Mouse (Mus musculus): ENCODE results near the gene Tmem258.
"Not testable (repeated sequence)": the region's sequence is repeated elsewhere in the genome, so short reads cannot be mapped to it uniquely, and the experiment has no call there.

- TF ChIP-seq CTCF (conservative IDR thresholded peaks at IDR 0.05; ENCODE audit: insufficient read depth, insufficient read length, low read depth, low read length); POLR2A (IDR thresholded peaks at IDR 0.05; ENCODE audit: low read depth, low read length): not testable (repeated sequence)
Measured at GRCm38 (mm10) chr19:10165928-10166327, 37.9 kb upstream of the Tmem258 start.
